Mouse (Mus musculus) adrenal gland, adult (tissue): ENCODE results near the gene Kbtbd13.

Experiments used
- DNase-seq, 2 experiments: peaks; one replicate each; pipeline ENCODE4 v3.0.0; 2022 to 2023; ENCODE audit warnings: low spot score in 1 of 2; ENCODE audit not compliant: inconsistent age in 2 of 2

Gene Kbtbd13

GRCm38 (mm10) chr9:65391613-65391964 lies at the start of gene Kbtbd13:
TSS of gene Kbtbd13 (minus strand) at chr9:65391652.
- no peak for DNase-seq

- peak; percentile 93 to 97 for DNase-seq
These were observed 44.3 kb upstream of the Kbtbd13 start, which contains the start of gene Mtfmt for GRCm38 (mm10) chr9:65435671-65436301. TSS of gene Mtfmt (plus strand) at chr9:65435782.

GRCm38 (mm10) chr9:65435211-65435610 lies 43.8 kb upstream of the Kbtbd13 start:
- no peak for DNase-seq

GRCm38 (mm10) chr9:65434140-65434539 lies 42.7 kb upstream of the Kbtbd13 start:
- peak; percentile 50 to 76 for DNase-seq

DNA sequence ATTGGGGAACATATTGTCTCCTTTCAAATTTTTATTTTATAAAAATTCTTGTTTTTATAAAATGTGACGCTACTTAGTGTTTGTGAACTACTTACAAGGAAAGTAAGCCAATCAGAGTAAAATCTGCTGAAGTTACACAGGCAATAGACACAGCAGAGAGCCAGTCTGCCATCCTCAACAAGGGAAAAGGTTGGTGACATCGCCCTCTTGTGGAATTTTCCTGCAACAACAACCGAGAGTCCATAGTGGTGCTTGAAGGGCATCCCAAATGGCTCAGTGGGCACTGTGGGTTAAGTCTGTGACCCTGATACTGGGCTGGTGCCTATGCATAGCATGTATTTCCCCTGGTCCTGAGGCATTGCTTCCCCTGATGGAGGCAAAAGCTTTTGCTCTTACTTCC lies 40.8 kb upstream of the Kbtbd13 start:
- DNase-seq: peak; percentile 84 to 97

DNA sequence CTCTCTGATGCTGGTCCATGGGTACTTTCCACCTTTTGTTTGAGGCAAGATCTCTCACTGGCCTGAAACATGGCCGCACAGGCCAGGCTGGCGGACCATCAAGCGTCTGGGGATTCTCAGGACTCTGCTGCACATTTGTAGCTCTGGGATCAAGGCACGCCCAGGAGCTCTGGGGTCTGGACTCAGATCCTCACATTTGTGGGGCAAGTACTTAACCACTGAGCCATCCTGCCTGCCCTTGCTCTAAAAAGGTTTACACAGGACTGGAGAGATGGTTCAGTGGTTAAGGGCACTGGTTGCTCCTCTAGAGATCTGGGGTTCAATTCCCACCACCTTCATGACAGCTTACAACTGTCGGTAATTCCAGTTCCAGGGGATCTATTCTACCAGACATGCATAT lies 39.5 kb upstream of the Kbtbd13 start:
- DNase-seq: no peak

DNA sequence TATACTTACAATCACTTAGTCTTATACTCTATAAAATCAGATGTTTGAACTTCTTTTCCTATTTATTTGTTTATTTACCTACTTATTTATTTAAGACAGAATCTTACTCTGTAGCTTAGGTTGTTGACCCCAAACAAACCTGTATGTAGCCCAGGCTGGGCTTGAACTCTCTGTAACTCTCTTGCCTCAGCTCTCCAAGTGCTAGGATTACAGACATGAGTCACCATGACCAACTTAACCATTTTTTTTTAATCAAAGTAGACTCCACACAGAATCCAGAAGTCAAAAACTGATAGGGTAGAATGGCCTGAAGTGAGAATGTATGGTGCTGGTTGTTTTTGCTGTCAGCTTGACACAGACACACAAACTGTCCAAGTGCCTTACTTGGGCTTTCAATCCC lies 38.9 kb upstream of the Kbtbd13 start:
- DNase-seq: no peak

GRCm38 (mm10) chr9:65428003-65428402 lies 36.6 kb upstream of the Kbtbd13 start:
- no peak for DNase-seq

GRCm38 (mm10) chr9:65427511-65427910 lies 36.1 kb upstream of the Kbtbd13 start:
- DNase-seq: no peak

GRCm38 (mm10) chr9:65424393-65424792 lies 32.9 kb upstream of the Kbtbd13 start:
- no peak for DNase-seq

- DNase-seq: peak; percentile 60 to 79
These were observed 31.5 kb upstream of the Kbtbd13 start, which contains the start of gene Slc51b for GRCm38 (mm10) chr9:65422760-65423501. TSS of gene Slc51b (minus strand) at chr9:65422955.

DNA sequence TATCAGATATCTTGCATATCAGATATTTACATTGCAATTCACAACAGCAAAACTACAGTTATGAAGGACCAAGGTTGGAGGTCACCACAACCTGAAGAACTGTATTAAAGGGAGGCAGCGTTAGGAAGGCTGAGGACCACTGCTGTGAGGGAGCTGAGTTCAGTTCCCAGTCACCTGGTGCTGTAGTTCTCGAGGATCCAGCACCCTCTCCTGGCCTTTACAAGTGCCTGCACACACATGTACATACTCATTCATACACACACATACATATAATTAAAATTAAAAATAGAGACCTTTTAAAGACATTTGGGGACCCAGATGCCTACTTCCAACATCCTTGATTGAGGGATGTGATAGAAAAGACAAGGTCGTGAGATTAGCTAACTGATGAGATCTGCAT lies 28.2 kb upstream of the Kbtbd13 start:
- no peak for DNase-seq

DNA sequence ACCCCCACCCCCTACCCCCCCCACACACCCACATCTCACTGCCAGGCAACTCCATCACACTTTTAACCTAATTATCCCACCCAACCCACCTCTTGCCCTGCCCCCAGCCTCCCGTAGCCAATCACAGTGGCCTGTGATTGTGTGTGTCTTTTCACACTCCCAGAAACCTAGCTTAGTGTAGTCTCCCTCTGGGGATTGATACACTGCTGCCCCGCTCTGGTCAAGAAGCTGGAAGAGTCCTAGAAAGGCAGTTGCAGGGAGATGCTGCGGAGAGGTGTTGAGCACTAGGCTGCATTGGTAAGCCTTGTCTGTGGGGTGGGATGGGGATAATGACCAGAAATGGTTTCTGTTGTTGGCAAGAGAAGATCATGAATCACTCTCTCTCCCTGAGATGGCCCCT lies 26.3 kb upstream of the Kbtbd13 start:
- no peak for DNase-seq

DNA sequence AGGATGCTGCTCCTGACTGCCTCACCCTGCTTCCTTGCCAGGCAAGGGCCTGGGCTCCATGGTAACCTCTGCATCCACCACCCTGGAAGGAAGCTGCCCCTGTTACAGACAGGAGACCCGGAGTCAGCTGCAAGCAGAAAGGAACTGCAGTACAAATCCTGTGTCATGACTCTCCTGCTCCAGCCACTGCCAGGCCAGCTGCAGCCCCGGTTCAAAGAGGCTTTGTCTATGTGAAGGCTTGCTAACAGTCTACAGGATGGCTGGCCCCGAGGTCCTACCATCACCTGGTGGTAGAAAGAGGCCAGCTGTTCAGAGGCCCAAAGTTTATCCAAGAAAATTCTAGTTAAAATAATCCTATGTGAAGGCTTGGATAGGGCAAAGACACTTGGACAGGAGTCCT lies 19.9 kb upstream of the Kbtbd13 start:
- no peak for DNase-seq

DNA sequence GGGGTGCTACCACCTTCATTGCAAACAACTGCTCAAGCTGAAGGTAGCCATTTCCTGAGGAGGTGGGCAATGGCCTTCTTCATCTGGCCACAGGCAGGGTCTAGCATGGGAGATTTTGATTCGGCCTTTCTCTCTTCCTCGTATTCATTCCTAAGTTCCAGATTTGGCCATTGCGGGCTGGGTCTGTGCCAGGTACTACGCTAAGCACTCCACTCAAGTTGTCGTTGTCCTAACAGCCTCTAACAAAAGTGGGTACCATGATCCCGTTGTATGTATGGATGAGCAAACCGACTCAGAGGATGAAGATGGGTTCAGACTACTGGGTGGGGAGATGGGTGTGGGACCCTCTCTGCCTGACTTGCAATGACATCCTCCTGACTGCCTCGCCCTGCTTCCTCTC lies 18.9 kb upstream of the Kbtbd13 start:
- DNase-seq: no peak

DNA sequence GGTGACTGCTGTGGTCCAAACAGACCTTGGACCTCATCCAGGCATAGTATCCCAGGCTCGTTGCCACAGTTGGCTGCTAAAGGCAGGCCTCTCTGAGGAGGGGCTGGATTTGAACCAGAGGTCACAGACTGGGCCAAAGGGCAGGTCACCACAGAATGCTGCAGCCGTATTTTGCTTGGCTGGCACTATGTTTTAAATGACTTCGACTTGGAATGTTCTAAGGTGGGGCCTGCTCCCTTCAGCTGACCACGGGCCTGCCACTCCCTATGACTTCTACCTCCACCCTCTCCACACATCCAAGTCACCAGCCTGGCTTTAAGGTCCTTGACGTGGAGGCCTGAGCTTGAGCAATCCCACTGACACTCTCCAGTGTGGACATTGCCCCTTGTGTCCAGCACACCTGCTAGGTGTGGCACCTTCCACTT lies 17.4 kb upstream of the Kbtbd13 start:
- peak in 1 of 2 experiments; percentile 78 for DNase-seq

- peak; percentile 72 to 84 for DNase-seq
These were observed 16.4 kb upstream of the Kbtbd13 start for GRCm38 (mm10) chr9:65407861-65408260.

GRCm38 (mm10) chr9:65407327-65407726 lies 15.9 kb upstream of the Kbtbd13 start:
- peak in 1 of 2 experiments; percentile 67 for DNase-seq

DNA sequence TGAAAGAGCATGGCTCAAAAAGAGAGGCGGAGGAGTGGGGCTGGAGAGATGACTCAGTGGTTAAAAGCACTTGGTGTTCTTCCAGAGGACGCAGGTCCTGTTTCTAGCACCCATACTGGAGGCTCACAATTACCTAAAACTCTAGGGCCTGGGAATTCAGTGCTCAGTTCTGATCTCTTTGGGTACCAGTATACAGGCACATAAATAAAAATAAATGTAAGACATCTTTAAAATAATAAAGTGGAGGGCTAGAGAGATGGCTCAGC lies 13.7 kb upstream of the Kbtbd13 start:
- DNase-seq: peak; percentile 69 to 81

- DNase-seq: peak; percentile 92 to 94
These were observed 13.1 kb upstream of the Kbtbd13 start for GRCm38 (mm10) chr9:65404331-65405183.

GRCm38 (mm10) chr9:65399934-65400333 lies 8.5 kb upstream of the Kbtbd13 start:
- DNase-seq: no peak

DNA sequence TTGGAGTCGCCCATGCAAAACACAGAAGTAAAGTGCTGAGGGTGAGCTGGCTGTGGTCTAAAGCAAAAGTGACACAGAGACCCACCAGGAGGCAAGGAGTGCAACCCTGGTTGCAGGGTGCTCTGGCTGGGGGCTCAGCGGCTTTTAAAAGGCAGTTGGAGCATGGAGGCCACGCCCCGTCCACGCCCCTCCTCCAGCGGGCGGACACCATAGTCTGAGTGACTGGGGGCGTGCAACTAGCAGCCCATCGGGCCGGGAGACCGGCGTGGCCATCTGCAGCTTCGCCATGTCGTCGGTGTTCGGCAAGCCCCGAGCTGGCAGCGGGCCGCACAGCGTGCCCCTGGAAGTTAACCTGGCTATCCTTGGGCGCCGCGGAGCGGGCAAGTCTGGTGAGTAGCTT lies 6.8 kb upstream of the Kbtbd13 start, which contains the start of gene Rasl12:
Gene Rasl12 (plus strand): TSS at position 228 of the 400 bp plus-strand sequence.
- peak; percentile 75 to 85 for DNase-seq
